Mouse (Mus musculus): ENCODE results near the gene Sim1. TPM values are rescaled to one million over a fixed set of nuclear protein-coding genes. Genes with fewer than 3 reads are reported as not detected.

Sim1 gene
- polyA plus RNA-seq, 1 experiment from 2014 or later = not detected

DNA sequence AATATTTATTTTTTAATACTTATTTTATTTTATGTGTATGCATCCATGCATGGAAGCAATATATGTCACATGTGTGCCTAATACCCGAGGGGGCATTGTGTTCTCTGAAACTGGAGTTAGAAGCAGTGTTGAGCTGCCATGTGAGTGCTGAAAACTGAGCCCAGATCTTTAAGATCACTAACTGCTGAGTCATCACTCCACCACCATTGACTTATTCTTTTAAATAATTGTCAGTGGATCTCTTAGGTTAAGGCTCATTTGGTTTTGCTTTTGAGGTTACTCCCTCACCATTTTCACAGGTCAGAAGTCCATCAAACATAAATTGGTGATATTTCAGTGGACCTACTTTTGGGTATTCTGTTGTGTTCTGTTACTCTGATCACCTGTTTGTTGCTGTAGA, 79.1 kb downstream of the Sim1 start:
- Histone ChIP-seq H3K4me3 (ENCODE audit: low read depth, low read length) (no peak overlapping the region), H3K4me2 (ENCODE audit: low read depth, low read length) (no peak overlapping the region), H3K9ac (replicated peaks) (no peak overlapping the region), H3K27ac (ENCODE audit: low read depth) (no peak overlapping the region), H3K9me3 (ENCODE audit: low read length) (no peaks in the 10 kb centered on the region), H3K27me3 (ENCODE audit: insufficient read depth, low read length) (no peaks in the 10 kb centered on the region), H3K36me3 (replicated peaks; ENCODE audit: insufficient read depth, low read length) (no peaks in the 10 kb centered on the region), H3K4me1 (ENCODE audit: insufficient read depth) (no peaks in the 10 kb centered on the region)
- ATAC-seq (no peak), DNase-seq (no peak)
- no peak for TF ChIP-seq EP300 (IDR thresholded peaks at IDR 0.05; ENCODE audit: low read depth)
- no peak for TF ChIP-seq CTCF (IDR thresholded peaks at IDR 0.05; ENCODE audit: low read depth)
- WGBS (ENCODE audit: insufficient replicate concordance) = 42% methylated on average over 1 of the region's 1 CpGs

DNA sequence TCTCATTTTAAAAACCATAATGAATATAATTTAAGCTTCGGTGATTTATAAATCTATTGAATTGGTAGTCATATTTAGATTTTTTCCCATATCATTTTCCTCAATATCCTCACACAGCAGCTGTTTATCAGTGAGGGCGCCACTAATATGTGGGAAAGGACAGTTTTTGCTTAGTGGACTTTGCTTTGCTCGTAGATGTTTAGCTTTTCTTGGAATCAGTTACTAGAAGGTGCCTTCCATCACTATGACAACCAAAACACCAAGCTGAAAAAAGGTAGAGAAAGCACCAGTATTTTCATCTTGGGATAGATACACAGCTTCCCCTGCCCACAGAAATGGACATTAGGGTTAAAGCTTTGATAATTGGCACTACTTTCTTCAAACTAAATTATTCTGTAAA, 87.3 kb downstream of the Sim1 start:
- Histone ChIP-seq H3K9me3 (ENCODE audit: low read length) (no peaks in the 10 kb centered on the region), H3K9ac (replicated peaks) (no peak overlapping the region), H3K27ac (ENCODE audit: low read depth) (no peak overlapping the region), H3K4me2 (ENCODE audit: low read depth, low read length) (no peak overlapping the region), H3K4me3 (ENCODE audit: low read depth, low read length) (no peak overlapping the region), H3K4me1 (ENCODE audit: insufficient read depth) (no peaks in the 10 kb centered on the region), H3K27me3 (ENCODE audit: insufficient read depth, low read length) (no peaks in the 10 kb centered on the region), H3K36me3 (replicated peaks; ENCODE audit: insufficient read depth, low read length) (no peaks in the 10 kb centered on the region)
- DNase-seq = no peak
- ATAC-seq = no peak
- WGBS (ENCODE audit: insufficient replicate concordance) = 72% methylated on average over 3 of the region's 3 CpGs
- TF ChIP-seq EP300 (IDR thresholded peaks at IDR 0.05; ENCODE audit: low read depth) (no peak), CTCF (IDR thresholded peaks at IDR 0.05; ENCODE audit: low read depth) (no peak)

DNA sequence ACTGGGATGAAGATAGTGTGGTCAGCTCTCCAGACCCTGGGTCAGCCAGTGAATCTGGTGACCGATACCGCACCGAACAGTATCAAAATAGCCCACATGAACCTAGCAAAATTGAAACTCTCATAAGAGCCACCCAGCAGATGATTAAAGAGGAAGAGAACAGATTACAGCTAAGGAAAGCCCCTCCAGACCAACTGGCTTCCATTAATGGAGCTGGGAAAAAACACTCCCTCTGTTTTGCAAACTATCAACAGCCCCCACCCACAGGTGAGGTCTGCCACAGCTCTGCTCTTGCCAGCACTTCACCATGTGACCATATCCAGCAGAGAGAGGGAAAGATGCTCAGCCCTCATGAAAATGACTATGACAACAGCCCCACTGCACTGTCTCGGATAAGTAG, 89.1 kb downstream of the Sim1 start:
- ATAC-seq (no peak), DNase-seq (no peak)
- 86% methylated on average over 4 of the region's 4 CpGs for WGBS (ENCODE audit: insufficient replicate concordance)
- no peak overlapping the region for H3K27ac ChIP-seq (ENCODE audit: low read depth)
- no peaks in the 10 kb centered on the region for H3K4me1 ChIP-seq (ENCODE audit: insufficient read depth)
- H3K4me3 ChIP-seq (ENCODE audit: low read depth, low read length) = no peak overlapping the region
- no peaks in the 10 kb centered on the region for H3K27me3 ChIP-seq (ENCODE audit: insufficient read depth, low read length)
- TF ChIP-seq CTCF (IDR thresholded peaks at IDR 0.05; ENCODE audit: low read depth) (no peak), EP300 (IDR thresholded peaks at IDR 0.05; ENCODE audit: low read depth) (no peak)
- no peaks in the 10 kb centered on the region for H3K36me3 ChIP-seq (replicated peaks; ENCODE audit: insufficient read depth, low read length)
- no peaks in the 10 kb centered on the region for H3K9me3 ChIP-seq (ENCODE audit: low read length)
- H3K9ac ChIP-seq (replicated peaks) = no peak overlapping the region
- no peak overlapping the region for H3K4me2 ChIP-seq (ENCODE audit: low read depth, low read length)

DNA sequence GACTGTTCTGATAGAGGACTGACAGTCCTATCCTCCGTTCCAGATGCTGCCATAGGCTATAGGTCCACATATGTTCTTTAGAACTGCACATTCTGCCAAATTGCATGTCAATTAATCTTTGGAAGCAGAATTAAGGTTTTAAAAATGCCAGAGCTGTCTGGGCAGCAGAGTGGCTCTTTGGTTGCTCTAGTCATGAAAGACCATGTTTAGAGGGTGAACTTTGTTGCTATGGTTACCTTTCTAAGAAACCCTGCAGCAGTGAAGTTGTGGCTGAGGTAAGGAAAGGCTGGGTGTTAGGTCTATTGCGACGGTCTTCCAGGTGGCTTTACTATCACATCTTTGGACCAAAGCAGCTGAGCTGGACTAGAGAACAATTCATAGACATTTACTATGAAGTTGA, 113.2 kb downstream of the Sim1 start:
- Histone ChIP-seq H3K9ac (replicated peaks) (no peak overlapping the region), H3K36me3 (replicated peaks; ENCODE audit: insufficient read depth, low read length) (no peaks in the 10 kb centered on the region), H3K27ac (ENCODE audit: low read depth) (no peak overlapping the region), H3K4me2 (ENCODE audit: low read depth, low read length) (no peak overlapping the region), H3K27me3 (ENCODE audit: insufficient read depth, low read length) (no peaks in the 10 kb centered on the region), H3K9me3 (ENCODE audit: low read length) (no peaks in the 10 kb centered on the region), H3K4me1 (ENCODE audit: insufficient read depth) (no peaks in the 10 kb centered on the region), H3K4me3 (ENCODE audit: low read depth, low read length) (no peak overlapping the region)
- ATAC-seq (no peak), DNase-seq (no peak)
- WGBS (ENCODE audit: insufficient replicate concordance) = 66% methylated on average over 3 of the region's 3 CpGs
- TF ChIP-seq CTCF (IDR thresholded peaks at IDR 0.05; ENCODE audit: low read depth) = no peak
- no peak for TF ChIP-seq EP300 (IDR thresholded peaks at IDR 0.05; ENCODE audit: low read depth)

DNA sequence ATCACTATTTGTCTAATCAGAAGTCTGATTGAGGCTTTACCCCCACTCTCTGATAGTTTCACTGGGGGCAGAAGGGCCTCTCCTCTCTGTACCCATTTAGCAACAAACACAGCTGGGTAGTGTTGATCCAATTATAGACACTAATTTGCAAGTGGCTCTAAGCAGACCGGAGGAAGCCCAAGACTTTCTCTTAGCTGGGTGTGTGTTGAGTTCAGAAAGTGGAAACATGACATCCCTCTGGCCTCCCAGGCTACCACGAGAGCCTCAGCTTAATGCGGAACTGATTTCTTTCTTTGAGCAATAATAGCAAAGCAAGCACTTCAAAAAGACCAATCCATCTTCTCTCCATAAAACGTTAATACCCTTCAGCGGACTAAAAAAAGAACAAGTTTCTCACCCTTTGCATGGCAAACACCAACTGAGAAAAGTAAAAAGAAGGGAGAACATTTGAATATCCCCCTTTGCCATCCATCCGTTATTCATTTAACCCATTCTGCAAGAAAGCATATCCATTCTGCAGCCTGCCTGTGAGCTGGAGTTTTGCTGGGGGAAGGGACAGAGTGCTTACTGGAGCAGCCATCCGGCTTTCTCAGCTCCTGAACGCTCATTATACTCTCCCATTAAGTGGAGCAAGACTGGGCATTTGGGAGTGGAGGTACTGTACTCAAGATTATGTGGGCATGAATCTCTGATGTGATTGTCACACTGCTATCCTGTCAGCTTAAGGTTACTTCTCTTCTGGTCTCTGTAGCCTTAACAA, 117.0 kb downstream of the Sim1 start:
- no peaks in the 10 kb centered on the region for H3K9me3 ChIP-seq (ENCODE audit: low read length)
- no peak overlapping the region for H3K4me2 ChIP-seq (ENCODE audit: low read depth, low read length)
- 36% methylated on average over 8 of the region's 8 CpGs for WGBS (ENCODE audit: insufficient replicate concordance)
- H3K4me3 ChIP-seq (ENCODE audit: low read depth, low read length) = no peak overlapping the region
- TF ChIP-seq EP300 (IDR thresholded peaks at IDR 0.05; ENCODE audit: low read depth) (no peak), CTCF (IDR thresholded peaks at IDR 0.05; ENCODE audit: low read depth) (no peak)
- H3K36me3 ChIP-seq (replicated peaks; ENCODE audit: insufficient read depth, low read length) = no peaks in the 10 kb centered on the region
- H3K27me3 ChIP-seq (ENCODE audit: insufficient read depth, low read length) = no peaks in the 10 kb centered on the region
- no peaks in the 10 kb centered on the region for H3K4me1 ChIP-seq (ENCODE audit: insufficient read depth)
- DNase-seq = no peak
- no peak for ATAC-seq
- H3K27ac ChIP-seq (ENCODE audit: low read depth) = no peak overlapping the region
- H3K9ac ChIP-seq (replicated peaks) = no peak overlapping the region

DNA sequence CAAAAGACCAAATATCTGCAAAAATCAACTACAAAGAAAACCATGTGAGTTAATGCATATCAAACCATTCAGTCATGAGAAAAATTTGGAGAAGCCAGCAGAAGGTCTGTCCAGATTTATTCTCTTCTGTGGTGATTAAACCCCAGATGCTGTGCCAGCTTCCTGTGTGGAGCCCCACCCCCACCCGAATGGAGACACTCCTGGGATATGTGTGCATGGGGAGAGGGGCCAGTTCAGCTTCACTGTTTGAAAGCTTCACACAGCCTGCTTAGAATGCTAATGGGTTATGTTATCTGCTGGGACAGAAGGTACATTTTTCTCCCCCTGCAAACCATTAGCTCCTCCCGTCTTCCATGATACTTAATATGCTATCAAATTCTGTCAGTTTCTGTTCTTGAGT, 120.3 kb downstream of the Sim1 start:
- DNase-seq = no peak
- H3K36me3 ChIP-seq (replicated peaks; ENCODE audit: insufficient read depth, low read length) = no peaks in the 10 kb centered on the region
- no peak overlapping the region for H3K27ac ChIP-seq (ENCODE audit: low read depth)
- H3K4me2 ChIP-seq (ENCODE audit: low read depth, low read length) = no peak overlapping the region
- no peaks in the 10 kb centered on the region for H3K4me1 ChIP-seq (ENCODE audit: insufficient read depth)
- no peak overlapping the region for H3K9ac ChIP-seq (replicated peaks)
- no peaks in the 10 kb centered on the region for H3K27me3 ChIP-seq (ENCODE audit: insufficient read depth, low read length)
- ATAC-seq = no peak
- H3K4me3 ChIP-seq (ENCODE audit: low read depth, low read length) = no peak overlapping the region
- WGBS (ENCODE audit: insufficient replicate concordance) = 60% methylated on average over 2 of the region's 2 CpGs
- TF ChIP-seq CTCF (IDR thresholded peaks at IDR 0.05; ENCODE audit: low read depth) = no peak
- no peak for TF ChIP-seq EP300 (IDR thresholded peaks at IDR 0.05; ENCODE audit: low read depth)
- no peaks in the 10 kb centered on the region for H3K9me3 ChIP-seq (ENCODE audit: low read length)

All from liver, postnatal 0 days (tissue).